Mouse (Mus musculus) forebrain, embryonic 11.5 days (tissue): ENCODE measurements around the gene Lrfn4. TPM values are rescaled to one million over a fixed set of nuclear protein-coding genes. Genes with fewer than 3 reads are reported as not detected.

ENCODE experiments used
- ATAC-seq: fragments of 200-750 bp; cut with Nextera tagmentation; replicated peaks from 2 replicates; pipeline ENCODE4 v1.8.0; 2017; ENCODE audit warnings: moderate TSS enrichment; ENCODE audit not compliant: low FRiP score
- DNase-seq: peaks from one replicate; pipeline ENCODE4 v3.0.0-alpha.2; 2017; ENCODE audit warnings: low spot score
- H3K27ac ChIP-seq: fragments of 300-500 bp; sonication (generic); 2 replicates; pipeline ENCODE4 v1.5.1; 2014; ENCODE audit warnings: low read depth, low read length
- H3K27me3 ChIP-seq: fragments of 300-500 bp; sonication (generic); 2 replicates; pipeline ENCODE4 v1.6.1; 2014; ENCODE audit warnings: mild to moderate bottlenecking, low read length, mixed read lengths; ENCODE audit not compliant: control insufficient read depth, insufficient read depth
- H3K36me3 ChIP-seq: fragments of 300-500 bp; sonication (generic); 2 replicates; pipeline ENCODE4 v1.6.1; 2014; ENCODE audit warnings: mild to moderate bottlenecking, low read length, moderate library complexity, mixed read lengths; ENCODE audit not compliant: control insufficient read depth, insufficient read depth
- H3K4me1 ChIP-seq: fragments of 300-500 bp; sonication (generic); replicated peaks from 2 replicates; pipeline ENCODE4 v1.6.1; 2014; ENCODE audit warnings: low read length, mixed read lengths; ENCODE audit not compliant: control insufficient read depth, insufficient read depth
- H3K4me2 ChIP-seq: fragments of 300-500 bp; sonication (generic); 2 replicates; pipeline ENCODE4 v1.6.1; 2014; ENCODE audit warnings: low read depth, mild to moderate bottlenecking, low read length, moderate library complexity, mixed read lengths; ENCODE audit not compliant: severe bottlenecking
- H3K4me3 ChIP-seq: fragments of 300-500 bp; sonication (generic); 2 replicates; pipeline ENCODE4 v1.5.1; 2014; ENCODE audit warnings: low read depth, low read length
- H3K9ac ChIP-seq: fragments of 300-500 bp; sonication (generic); 2 replicates; pipeline ENCODE4 v1.6.1; 2014; ENCODE audit warnings: low read length
- H3K9me3 ChIP-seq: fragments of 300-500 bp; sonication (generic); 2 replicates; pipeline ENCODE4 v1.6.1; 2016; ENCODE audit warnings: low read length, mixed read lengths; ENCODE audit not compliant: control insufficient read depth
- WGBS: fragments of 180-500 bp; shearing (Covaris S2); extraction: QIAGEN DNeasy Blood & Tissue Kit; methylation state at CpG from one replicate; pipeline ENCODE4 v1.1.7; 2014; 5-methylcytosine and 5-hydroxymethylcytosine counted together
- polyA plus RNA-seq: library from polyadenylated mRNA; unstranded; fragments of >200 nt; fragmentation: Nextera tagmentation; extraction: Ambion mirVana; gene quantifications from 2 replicates; pipeline ENCODE4 v1.2.1, GENCODE M21; 2014

The Lrfn4 gene
- 8.5 and 12.0 TPM in 2 replicates for polyA plus RNA-seq

DNA sequence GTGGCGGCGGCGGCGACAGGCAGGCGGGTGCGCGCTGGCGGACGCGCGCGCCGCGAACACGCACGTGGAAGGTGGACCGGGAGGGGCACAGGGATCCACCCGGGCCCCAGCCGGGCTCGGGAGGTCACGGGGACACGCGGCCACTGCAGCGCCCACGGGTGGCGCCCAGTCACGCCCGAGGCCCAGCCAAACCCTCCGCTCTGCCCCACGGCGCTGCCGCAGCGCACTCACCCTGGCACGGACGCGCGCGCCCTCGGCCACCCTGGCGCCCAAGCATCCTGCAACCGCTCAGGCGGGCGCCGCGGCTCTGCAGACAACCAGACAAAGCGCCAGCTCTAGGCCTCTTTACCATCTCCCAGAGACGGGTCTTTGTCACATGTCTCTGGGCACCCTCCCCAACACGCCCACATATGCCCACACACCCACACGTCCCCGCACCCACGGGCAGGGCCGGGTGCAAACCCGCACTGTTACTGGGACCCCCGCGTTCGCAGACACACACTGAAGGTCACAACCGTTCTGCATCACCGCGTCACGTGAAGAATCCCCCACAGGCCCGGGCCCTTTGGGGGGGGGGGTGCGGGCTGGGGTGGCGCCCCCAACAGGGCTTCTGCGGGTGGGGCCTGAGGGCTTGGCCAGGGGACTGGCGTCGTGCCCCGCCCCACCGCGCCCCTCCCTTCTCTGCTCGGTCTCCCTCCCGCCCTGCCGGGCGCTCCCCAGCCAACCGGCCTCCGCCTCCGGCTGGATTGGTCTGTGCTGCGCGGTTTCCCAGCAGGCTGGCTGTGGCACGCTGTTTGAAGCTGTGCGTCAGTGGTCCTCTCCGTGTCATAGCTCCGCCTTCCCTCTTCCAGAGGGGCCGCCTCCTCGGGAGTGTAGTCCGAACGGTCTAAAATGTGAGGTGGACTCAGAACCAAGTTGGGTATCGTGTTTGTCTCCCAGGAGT, at the start of gene Lrfn4:
Gene Lrfn4 (minus strand): TSS at position 517 of the 943 bp plus-strand sequence.
- no peaks in the 10 kb centered on the region for H3K27me3 ChIP-seq
- peak within 1 kb of the TSS; percentile 77 for H3K4me2 ChIP-seq
- WGBS = under 1% methylated on average over 74 of the region's 87 CpGs
- peak within 1 kb of the TSS; percentile 78 for H3K27ac ChIP-seq
- peak within 1 kb of the TSS; percentile 92 for H3K4me3 ChIP-seq
- peaks cover 8% of the 10 kb centered on the region; the same call in 1 of the 2 replicates for H3K36me3 ChIP-seq
- peak within 1 kb of the TSS; percentile 96 for H3K9ac ChIP-seq
- no peaks in the 10 kb centered on the region for H3K9me3 ChIP-seq
- peak; percentile 93 for ATAC-seq
- peaks cover 13% of the 10 kb centered on the region for H3K4me1 ChIP-seq
- peak; percentile 95 for DNase-seq

GRCm38 (mm10) chr19:4658156-4658555, 42.7 kb upstream of the Lrfn4 start:
- WGBS = 88% methylated on average over 5 of the region's 5 CpGs
- DNase-seq = no peak
- no peak overlapping the region for H3K4me3 ChIP-seq
- H3K9me3 ChIP-seq = no peaks in the 10 kb centered on the region
- H3K27me3 ChIP-seq = no peaks in the 10 kb centered on the region
- ATAC-seq = no peak
- H3K9ac ChIP-seq = no peak overlapping the region
- H3K4me2 ChIP-seq = no peak overlapping the region
- no peak overlapping the region for H3K27ac ChIP-seq
- H3K36me3 ChIP-seq = no peaks in the 10 kb centered on the region
- H3K4me1 ChIP-seq = no peaks in the 10 kb centered on the region

DNA sequence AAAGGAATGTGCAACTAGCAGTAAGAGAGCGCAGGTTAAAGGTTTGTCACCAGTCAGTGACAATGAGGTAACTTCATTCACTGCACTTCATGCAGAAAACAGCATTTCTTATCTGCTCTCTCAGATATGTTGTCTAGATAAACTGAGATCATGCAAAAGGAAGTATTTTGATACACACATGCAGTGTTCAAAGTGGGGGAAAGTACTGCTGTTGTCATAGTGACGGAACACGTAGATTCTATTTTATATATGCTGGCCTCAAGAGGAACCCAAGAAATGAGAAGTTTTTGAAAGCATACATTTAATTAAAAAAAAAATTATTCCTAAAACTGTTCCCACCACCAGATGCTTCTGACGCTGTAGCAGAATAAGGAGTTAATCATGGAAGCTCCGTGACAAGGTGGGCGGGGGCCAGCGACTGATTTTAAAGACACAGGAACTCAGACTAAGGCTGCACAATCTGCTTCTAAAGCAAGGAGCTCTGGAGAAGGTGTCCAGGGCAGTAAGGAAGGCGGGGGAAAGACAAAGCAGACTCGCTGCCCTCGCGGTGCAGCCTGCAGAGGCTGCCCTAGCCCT, 31.5 kb upstream of the Lrfn4 start:
- Histone ChIP-seq H3K9me3 (no peaks in the 10 kb centered on the region), H3K27ac (no peak overlapping the region), H3K4me1 (no peaks in the 10 kb centered on the region), H3K4me3 (no peak overlapping the region), H3K4me2 (no peak overlapping the region), H3K36me3 (no peaks in the 10 kb centered on the region), H3K9ac (no peak overlapping the region), H3K27me3 (no peaks in the 10 kb centered on the region)
- no peak for ATAC-seq
- DNase-seq = no peak
- WGBS = 80% methylated on average over 11 of the region's 11 CpGs

- no peaks in the 10 kb centered on the region for H3K36me3 ChIP-seq
- no peak overlapping the region for H3K4me3 ChIP-seq
- H3K27ac ChIP-seq = no peak overlapping the region
- no peak for ATAC-seq
- WGBS = 48% methylated on average over 10 of the region's 10 CpGs
- no peaks in the 10 kb centered on the region for H3K4me1 ChIP-seq
- no peaks in the 10 kb centered on the region for H3K27me3 ChIP-seq
- no peak overlapping the region for H3K4me2 ChIP-seq
- no peak overlapping the region for H3K9ac ChIP-seq
- peak; percentile 75 for DNase-seq
- no peaks in the 10 kb centered on the region for H3K9me3 ChIP-seq
Observed at GRCm38 (mm10) chr19:4644271-4644670, 28.8 kb upstream of the Lrfn4 start.

GRCm38 (mm10) chr19:4635986-4636385, 20.5 kb upstream of the Lrfn4 start:
- H3K9me3 ChIP-seq = no peaks in the 10 kb centered on the region
- 73% methylated on average over 4 of the region's 4 CpGs for WGBS
- H3K36me3 ChIP-seq = no peaks in the 10 kb centered on the region
- no peaks in the 10 kb centered on the region for H3K27me3 ChIP-seq
- H3K4me3 ChIP-seq = no peak overlapping the region
- no peak overlapping the region for H3K4me2 ChIP-seq
- no peak overlapping the region for H3K27ac ChIP-seq
- no peak overlapping the region for H3K9ac ChIP-seq
- DNase-seq (no peak), ATAC-seq (no peak)
- no peaks in the 10 kb centered on the region for H3K4me1 ChIP-seq

GRCm38 (mm10) chr19:4628819-4629218, 13.4 kb upstream of the Lrfn4 start:
- 0% methylated on average over 1 of the region's 1 CpGs for WGBS
- ATAC-seq (peak; percentile 65), DNase-seq (peak; percentile 86)
- no peak overlapping the region for H3K4me2 ChIP-seq
- H3K27me3 ChIP-seq = no peaks in the 10 kb centered on the region
- no peak overlapping the region for H3K27ac ChIP-seq
- H3K36me3 ChIP-seq = no peaks in the 10 kb centered on the region
- peaks cover 15% of the 10 kb centered on the region for H3K4me1 ChIP-seq
- no peaks in the 10 kb centered on the region for H3K9me3 ChIP-seq
- H3K4me3 ChIP-seq = no peak overlapping the region
- H3K9ac ChIP-seq = peak overlapping the region; percentile 23; the same call in 1 of the 2 replicates

- peak; percentile 76 for DNase-seq
- no peaks in the 10 kb centered on the region for H3K27me3 ChIP-seq
- H3K9ac ChIP-seq = peak overlapping the region; percentile 96
- peak overlapping the region; percentile 78; the same call in 1 of the 2 replicates for H3K27ac ChIP-seq
- peak overlapping the region; percentile 87 for H3K4me3 ChIP-seq
- ATAC-seq = peak; percentile 80
- no peaks in the 10 kb centered on the region for H3K9me3 ChIP-seq
- H3K4me1 ChIP-seq = peaks cover 15% of the 10 kb centered on the region
- peak overlapping the region; percentile 78 for H3K4me2 ChIP-seq
- H3K36me3 ChIP-seq = no peaks in the 10 kb centered on the region; the same call in 1 of the 2 replicates
- 3% methylated on average over 35 of the region's 35 CpGs for WGBS
Observed at GRCm38 (mm10) chr19:4625829-4626535, 10.5 kb upstream of the Lrfn4 start.

DNA sequence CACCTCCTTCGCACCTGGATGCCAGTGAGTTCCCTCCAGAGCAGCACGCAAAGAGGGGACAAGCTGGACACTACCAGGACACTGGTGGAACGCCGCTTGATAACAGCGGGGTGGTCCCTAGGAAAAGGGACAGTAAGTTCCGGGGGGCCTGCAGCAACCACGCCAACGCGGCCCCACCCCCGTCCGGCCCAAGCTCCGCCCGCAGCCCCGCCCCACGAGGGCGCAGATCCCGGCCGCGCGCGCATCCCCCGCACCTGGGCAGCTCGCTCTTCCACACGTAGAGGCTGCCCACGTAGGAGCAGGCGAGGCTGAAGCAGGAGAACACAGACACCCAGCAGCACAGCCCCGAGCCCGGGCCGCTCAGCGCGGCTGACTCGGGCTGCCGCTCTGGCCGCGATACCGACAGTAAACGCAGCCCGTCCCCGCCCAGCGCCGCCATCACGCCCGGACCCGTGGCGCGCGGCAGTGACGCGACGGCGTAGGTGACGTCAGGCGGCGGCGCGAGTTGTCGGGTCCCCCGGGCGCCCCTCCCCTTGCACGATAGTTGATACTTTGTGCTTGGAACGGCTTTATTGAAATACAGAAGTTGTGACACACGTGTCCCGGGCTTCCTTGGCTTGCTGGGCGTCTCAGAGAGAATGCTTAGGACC, 9.8 kb upstream of the Lrfn4 start, which contains the start of gene Rce1:
Gene Rce1 (minus strand): TSS at position 463 of the 650 bp plus-strand sequence.
- H3K4me3 ChIP-seq = peak within 1 kb of the TSS; percentile 87
- H3K27me3 ChIP-seq = no peaks in the 10 kb centered on the region
- H3K4me2 ChIP-seq = peak within 1 kb of the TSS; percentile 78
- peak; percentile 96 for DNase-seq
- peak within 1 kb of the TSS; percentile 96 for H3K9ac ChIP-seq
- under 1% methylated on average over 63 of the region's 64 CpGs for WGBS
- ATAC-seq = peak; percentile 87
- no peaks in the 10 kb centered on the region; the same call in 1 of the 2 replicates for H3K36me3 ChIP-seq
- peaks cover 15% of the 10 kb centered on the region for H3K4me1 ChIP-seq
- no peaks in the 10 kb centered on the region for H3K9me3 ChIP-seq
- peak within 1 kb of the TSS; percentile 78 for H3K27ac ChIP-seq
